Mouse (Mus musculus): ENCODE measurements around the gene Malrd1. TPM values are rescaled to one million over a fixed set of nuclear protein-coding genes. Genes with fewer than 3 reads are reported as not detected.

Gene Malrd1
- not detected for total RNA-seq (2023)

GRCm38 (mm10) chr2:15526241-15526924 is at the start of gene Malrd1:
Gene Malrd1 (plus strand): TSS chr2:15526479.

Data from neutrophil, adult 59 days (primary cell).